Comparison of ENCODE assay signal across 25 mouse cellular contexts in genomic region chr8:83764717-83765116, GRCm38 (mm10).
"Had no signal": no experiment of that assay in that cellular context is flagged by ENCODE, and none has a peak within 500 bp of the region (broad histone marks: within the 10 kb centered on the region; RNA-seq: fewer than 3 reads in every experiment).

No protein-coding gene starts in this region.

- ATAC-seq: liver, postnatal 0 days; lung, postnatal 0 days; midbrain, embryonic 13.5 days; midbrain, embryonic 16.5 days had no signal

- H3K9me3 ChIP-seq: liver, embryonic 15.5 days; lung, embryonic 15.5 days; midbrain, embryonic 13.5 days; neural tube, embryonic 15.5 days; stomach, embryonic 15.5 days had no signal

- H3K4me3 ChIP-seq: liver, embryonic 15.5 days; lung, embryonic 15.5 days; megakaryocyte, embryonic 14.5 days; midbrain, embryonic 13.5 days; myocyte; neural tube, embryonic 13.5 days; neural tube, embryonic 15.5 days; stomach, embryonic 15.5 days had no signal

- H3K36me3 ChIP-seq: liver, embryonic 15.5 days; lung, embryonic 15.5 days; midbrain, embryonic 13.5 days; neural tube, embryonic 13.5 days; neural tube, embryonic 15.5 days; stomach, embryonic 15.5 days had no signal

- DNase-seq: liver, postnatal 0 days; lung, adult 2 months; lung, postnatal 14 days; lung, postnatal 36 days; retina, postnatal 1 day; right cerebral cortex, adult 18-20 months; right cerebral cortex, postnatal 25 days; right cerebral cortex, postnatal 4 days; spleen, adult 18-20 months; thymus, adult 2 months; thymus, postnatal 25 days; thymus, postnatal 4 days had no signal

- H3K27ac ChIP-seq: liver, embryonic 15.5 days; lung, embryonic 15.5 days; macrophage; midbrain, embryonic 13.5 days; neural tube, embryonic 13.5 days; neural tube, embryonic 15.5 days; stomach, embryonic 15.5 days; stomach, postnatal 0 days had no signal

- H3K27me3 ChIP-seq: liver, embryonic 15.5 days; lung, embryonic 15.5 days; midbrain, embryonic 13.5 days; neural tube, embryonic 15.5 days; stomach, embryonic 15.5 days had no signal

- H3K4me2 ChIP-seq: liver, embryonic 15.5 days; lung, embryonic 15.5 days; midbrain, embryonic 11.5 days; midbrain, embryonic 13.5 days; neural tube, embryonic 13.5 days; neural tube, embryonic 15.5 days; stomach, embryonic 15.5 days had no signal

- H3K4me1 ChIP-seq: midbrain, embryonic 13.5 days; neural tube, embryonic 13.5 days had no signal

- H3K9ac ChIP-seq: liver, embryonic 15.5 days; liver, postnatal 0 days; lung, embryonic 15.5 days; midbrain, embryonic 13.5 days; neural tube, embryonic 13.5 days; neural tube, embryonic 15.5 days; stomach, embryonic 15.5 days had no signal
